Mouse (Mus musculus): Measurements from ENCODE around the gene Taar2. TPM values are rescaled to one million over a fixed set of nuclear protein-coding genes. Genes with fewer than 3 reads are reported as not detected.

Gene Taar2
- polyA plus RNA-seq, 1 experiment, result not detected

DNA sequence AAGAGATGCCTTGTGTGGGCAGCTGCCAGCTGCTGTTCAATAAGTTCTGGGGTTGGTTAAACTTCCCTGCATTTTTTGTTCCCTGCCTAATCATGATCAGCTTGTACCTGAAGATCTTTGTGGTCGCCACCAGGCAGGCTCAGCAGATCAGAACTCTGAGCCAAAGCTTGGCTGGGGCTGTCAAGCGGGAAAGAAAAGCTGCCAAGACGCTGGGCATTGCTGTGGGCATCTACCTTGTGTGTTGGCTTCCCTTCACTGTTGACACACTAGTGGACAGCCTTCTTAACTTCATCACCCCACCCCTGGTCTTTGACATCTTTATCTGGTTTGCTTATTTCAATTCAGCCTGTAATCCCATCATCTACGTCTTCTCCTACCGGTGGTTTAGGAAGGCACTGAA is 32.9 kb downstream of the Taar2 start:
- Histone ChIP-seq H3K4me1 (replicated peaks; ENCODE audit: control insufficient read depth, insufficient read depth, low read length) (no peaks in the 10 kb centered on the region), H3K36me3 (ENCODE audit: control insufficient read depth, insufficient read depth, low read length) (no peaks in the 10 kb centered on the region), H3K4me3 (ENCODE audit: control insufficient read depth, insufficient read depth, low read length) (no peak overlapping the region), H3K27me3 (ENCODE audit: control insufficient read depth, insufficient read depth, low read length) (no peaks in the 10 kb centered on the region), H3K27ac (ENCODE audit: control insufficient read depth, insufficient read depth, low read length) (no peak overlapping the region)
- no peak for TF ChIP-seq POLR2A (IDR thresholded peaks at IDR 0.05; ENCODE audit: control insufficient read depth, extremely low read depth, insufficient read depth, low read length, poor library complexity)
- no peak for TF ChIP-seq CTCF (IDR thresholded peaks at IDR 0.05; ENCODE audit: borderline replicate concordance, control insufficient read depth, extremely low read depth, insufficient read depth, low read length, poor library complexity)
- no peak for DNase-seq
- 93% methylated on average over 5 of the region's 5 CpGs for WGBS

GRCm38 (mm10) chr10:23977958-23978357 is 39.6 kb downstream of the Taar2 start:
- 90% methylated on average over 4 of the region's 4 CpGs for WGBS
- no peaks in the 10 kb centered on the region for H3K36me3 ChIP-seq (ENCODE audit: control insufficient read depth, insufficient read depth, low read length)
- TF ChIP-seq POLR2A (IDR thresholded peaks at IDR 0.05; ENCODE audit: control insufficient read depth, extremely low read depth, insufficient read depth, low read length, poor library complexity) (no peak), CTCF (IDR thresholded peaks at IDR 0.05; ENCODE audit: borderline replicate concordance, control insufficient read depth, extremely low read depth, insufficient read depth, low read length, poor library complexity) (no peak)

GRCm38 (mm10) chr10:23978901-23979705 is 40.7 kb downstream of the Taar2 start:
- H3K4me1 ChIP-seq (replicated peaks; ENCODE audit: control insufficient read depth, insufficient read depth, low read length), result no peaks in the 10 kb centered on the region

More at GRCm38 (mm10) chr10:23977958-23978357, 39.6 kb downstream of the Taar2 start:
- H3K4me3 ChIP-seq (ENCODE audit: control insufficient read depth, insufficient read depth, low read length), result no peak overlapping the region
- H3K27ac ChIP-seq (ENCODE audit: control insufficient read depth, insufficient read depth, low read length), result no peak overlapping the region
- no peaks in the 10 kb centered on the region for H3K4me1 ChIP-seq (replicated peaks; ENCODE audit: control insufficient read depth, insufficient read depth, low read length)
- H3K27me3 ChIP-seq (ENCODE audit: control insufficient read depth, insufficient read depth, low read length), result no peaks in the 10 kb centered on the region
- no peak for DNase-seq

DNA sequence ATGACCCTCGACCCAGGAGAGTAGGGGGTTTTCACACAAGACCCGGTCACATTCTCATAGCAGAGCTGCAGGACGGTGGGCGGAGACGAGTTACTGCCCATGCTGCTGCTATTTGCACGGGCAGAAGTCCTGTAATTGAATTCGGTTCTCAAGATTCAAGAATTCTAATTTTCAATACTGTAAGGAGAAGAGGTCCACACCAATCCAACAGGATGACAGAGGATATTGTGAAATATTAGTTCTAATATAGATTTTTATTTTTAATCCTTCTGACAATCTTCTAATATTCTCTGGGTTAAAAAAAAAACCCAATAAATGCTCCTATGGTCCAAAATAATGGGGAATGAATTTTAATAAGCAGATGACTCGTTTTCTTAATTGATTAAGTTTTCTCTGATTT is 47.2 kb downstream of the Taar2 start, which contains the start of gene Taar6:
TSS of gene Taar6 (minus strand) at position 101 of the 400 bp plus-strand sequence.
- H3K36me3 ChIP-seq (ENCODE audit: control insufficient read depth, insufficient read depth, low read length), result no peaks in the 10 kb centered on the region
- no peak for DNase-seq
- WGBS, result 94% methylated on average over 8 of the region's 8 CpGs
- H3K4me1 ChIP-seq (replicated peaks; ENCODE audit: control insufficient read depth, insufficient read depth, low read length), result no peaks in the 10 kb centered on the region
- no peak for TF ChIP-seq CTCF (IDR thresholded peaks at IDR 0.05; ENCODE audit: borderline replicate concordance, control insufficient read depth, extremely low read depth, insufficient read depth, low read length, poor library complexity)
- no peak for TF ChIP-seq POLR2A (IDR thresholded peaks at IDR 0.05; ENCODE audit: control insufficient read depth, extremely low read depth, insufficient read depth, low read length, poor library complexity)
- H3K27ac ChIP-seq (ENCODE audit: control insufficient read depth, insufficient read depth, low read length), result no peak within 1 kb of the TSS
- H3K27me3 ChIP-seq (ENCODE audit: control insufficient read depth, insufficient read depth, low read length), result no peaks in the 10 kb centered on the region
- no peak within 1 kb of the TSS for H3K4me3 ChIP-seq (ENCODE audit: control insufficient read depth, insufficient read depth, low read length)

More at GRCm38 (mm10) chr10:23978901-23979705, 40.7 kb downstream of the Taar2 start:
- H3K36me3 ChIP-seq (ENCODE audit: control insufficient read depth, insufficient read depth, low read length), result no peaks in the 10 kb centered on the region
- 49% methylated on average over 16 of the region's 16 CpGs for WGBS
- TF ChIP-seq CTCF (IDR thresholded peaks at IDR 0.05; ENCODE audit: borderline replicate concordance, control insufficient read depth, extremely low read depth, insufficient read depth, low read length, poor library complexity), result peak; percentile 58; the same call in 1 of the 2 replicates
- TF ChIP-seq POLR2A (IDR thresholded peaks at IDR 0.05; ENCODE audit: control insufficient read depth, extremely low read depth, insufficient read depth, low read length, poor library complexity), result no peak
- peak; percentile 58 for DNase-seq
- H3K27me3 ChIP-seq (ENCODE audit: control insufficient read depth, insufficient read depth, low read length), result no peaks in the 10 kb centered on the region
- no peak overlapping the region for H3K27ac ChIP-seq (ENCODE audit: control insufficient read depth, insufficient read depth, low read length)
- no peak overlapping the region for H3K4me3 ChIP-seq (ENCODE audit: control insufficient read depth, insufficient read depth, low read length)

DNA sequence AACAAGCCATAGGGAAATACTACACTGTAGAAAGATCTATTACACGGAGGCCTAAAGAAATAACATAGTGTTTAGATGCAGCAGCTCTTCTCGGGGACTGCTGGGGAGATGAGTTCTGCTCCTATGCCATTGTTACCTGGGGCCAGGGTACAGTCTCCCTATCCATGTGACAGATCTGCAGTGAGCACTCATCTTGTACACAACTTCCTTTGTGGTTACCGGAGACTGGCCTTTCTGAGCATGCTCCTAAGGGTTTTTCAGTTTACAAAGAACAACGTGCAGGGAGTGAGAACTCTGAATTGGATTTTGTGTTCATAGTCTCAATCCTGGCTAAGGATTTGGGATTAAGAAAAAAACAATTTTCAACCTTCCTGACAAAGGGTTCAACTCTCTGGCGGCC is 48.0 kb downstream of the Taar2 start:
- 23% methylated on average over 5 of the region's 5 CpGs for WGBS
- Histone ChIP-seq H3K4me3 (ENCODE audit: control insufficient read depth, insufficient read depth, low read length) (no peak overlapping the region), H3K27ac (ENCODE audit: control insufficient read depth, insufficient read depth, low read length) (no peak overlapping the region), H3K27me3 (ENCODE audit: control insufficient read depth, insufficient read depth, low read length) (no peaks in the 10 kb centered on the region), H3K36me3 (ENCODE audit: control insufficient read depth, insufficient read depth, low read length) (no peaks in the 10 kb centered on the region), H3K4me1 (replicated peaks; ENCODE audit: control insufficient read depth, insufficient read depth, low read length) (no peaks in the 10 kb centered on the region)
- DNase-seq, result peak; percentile 22
- TF ChIP-seq CTCF (IDR thresholded peaks at IDR 0.05; ENCODE audit: borderline replicate concordance, control insufficient read depth, extremely low read depth, insufficient read depth, low read length, poor library complexity), result no peak
- no peak for TF ChIP-seq POLR2A (IDR thresholded peaks at IDR 0.05; ENCODE audit: control insufficient read depth, extremely low read depth, insufficient read depth, low read length, poor library complexity)

Other genes starting within 250 kb of the Taar2 start
- gene Rps12, start 151.3 kb upstream of the Taar2 start, polyA plus RNA-seq (2012; rRNA removed), result 1,277 and 1,802 TPM in 2 replicates
- 1.4 and 1.8 TPM in 2 replicates for gene Slc18b1, start 141.6 kb upstream of the Taar2 start, polyA plus RNA-seq (2012; rRNA removed)
- 1.8 and 2.0 TPM in 2 replicates for gene Vnn3, start 87.1 kb upstream of the Taar2 start, polyA plus RNA-seq (2012; rRNA removed)
- gene Vnn1, start 43.9 kb upstream of the Taar2 start, polyA plus RNA-seq (2012; rRNA removed), result 1.00 and 1.1 TPM in 2 replicates
- gene Taar1, start 18.2 kb upstream of the Taar2 start, polyA plus RNA-seq (2012; rRNA removed), result not detected in 2 replicates
- gene Taar3, start 11.0 kb downstream of the Taar2 start, polyA plus RNA-seq (2012; rRNA removed), result not detected in 2 replicates
- gene Taar4, start 21.9 kb downstream of the Taar2 start, polyA plus RNA-seq (2012; rRNA removed), result 0.12 TPM in 1 of 2 replicates, not detected in the other
- gene Taar5, start 32.1 kb downstream of the Taar2 start, polyA plus RNA-seq (2012; rRNA removed), result not detected in 2 replicates
- gene Taar6, start 47.1 kb downstream of the Taar2 start, polyA plus RNA-seq (2012; rRNA removed), result not detected in 2 replicates
- gene Taar7a, start 54.9 kb downstream of the Taar2 start, polyA plus RNA-seq (2012; rRNA removed), result not detected in 2 replicates
- gene Taar7b, start 61.4 kb downstream of the Taar2 start, polyA plus RNA-seq (2012; rRNA removed), result not detected in 2 replicates
- not detected in 2 replicates for gene Taar7d, start 88.7 kb downstream of the Taar2 start, polyA plus RNA-seq (2012; rRNA removed)
- gene Taar7e, start 99.0 kb downstream of the Taar2 start, polyA plus RNA-seq (2012; rRNA removed), result not detected in 2 replicates
- gene Taar7f, start 110.9 kb downstream of the Taar2 start, polyA plus RNA-seq (2012; rRNA removed), result not detected in 2 replicates
- gene Taar8a, start 137.9 kb downstream of the Taar2 start, polyA plus RNA-seq (2012; rRNA removed), result not detected in 2 replicates
- gene Taar8b, start 153.7 kb downstream of the Taar2 start, polyA plus RNA-seq (2012; rRNA removed), result not detected in 2 replicates
- not detected in 2 replicates for gene Taar8c, start 163.3 kb downstream of the Taar2 start, polyA plus RNA-seq (2012; rRNA removed)
- not detected in 2 replicates for gene Taar9, start 171.0 kb downstream of the Taar2 start, polyA plus RNA-seq (2012; rRNA removed)
- 42.2 and 46.3 TPM in 2 replicates for gene Stx7, start 210.7 kb downstream of the Taar2 start, polyA plus RNA-seq (2012; rRNA removed)

All from thymus, adult 2 months (tissue).